In genomic region chr2:167656629-167657478, GRCm38 (mm10) we compare ENCODE assay signal across 8 mouse cellular contexts. TPM values are rescaled to one million over a fixed set of nuclear protein-coding genes. Genes with fewer than 3 reads are reported as not detected.
A peak's percentile ranks its signal among the peaks of the same experiment; 100 is the strongest.
DNase-seq lines count a peak whose midpoint lies in the region; ATAC-seq lines count a peak whose summit lies in the region.

No protein-coding gene starts in this region.

- DNase-seq in adrenal gland, adult 2 months: peak; percentile 49
- no peak for DNase-seq in adrenal gland, adult 18-20 months (ENCODE audit: low spot score in 2 of 2)
- DNase-seq in kidney, adult 18-20 months: peak; percentile 56
- DNase-seq in lung, postnatal 10 days: peak; percentile 68
- peak; percentile 78 to 88 for DNase-seq in thymus, adult 18-20 months
- no peak for DNase-seq in ovary, postnatal 14 days (ENCODE audit: low spot score)
- no peak for DNase-seq in cerebellum, postnatal 10 days

- peak; percentile 84 for ATAC-seq in CD4-positive, CD25-positive, alpha-beta regulatory T cell, adult 4 months

RNA-seq across cellular contexts. Expression of gene Gm20431, which starts 4.4 kb away (rescaled TPM):
- 10 to 100 TPM; 20.0 to 21.0 TPM for total RNA-seq in adrenal gland, adult 2 months (2021)
- polyA plus RNA-seq in adrenal gland, adult 2 months (2012; rRNA removed): 31.2 and 38.6 TPM in 2 replicates
- total RNA-seq in adrenal gland, adult 18-20 months (2021): 10 to 100 TPM; 11.6 to 15.2 TPM
- not detected for polyA plus RNA-seq in CD4-positive, CD25-positive, alpha-beta regulatory T cell, adult 4 months (2017; shearing (Covaris generic))

RNA-seq across cellular contexts. Expression of gene Ube2v1, which starts 25.0 kb away (rescaled TPM):
- total RNA-seq in adrenal gland, adult 2 months (2021): 100 to 1,000 TPM; 191 to 208 TPM
- 94.4 and 133 TPM in 2 replicates for polyA plus RNA-seq in adrenal gland, adult 2 months (2012; rRNA removed)
- total RNA-seq in adrenal gland, adult 18-20 months (2021): 100 to 1,000 TPM; 184 to 195 TPM
- 100 to 1,000 TPM; 373 to 544 TPM for polyA plus RNA-seq in CD4-positive, CD25-positive, alpha-beta regulatory T cell, adult 4 months (2017; shearing (Covaris generic))

RNA-seq across cellular contexts. Expression of gene Cebpb, which starts 31.9 kb away (rescaled TPM):
- 100 to 1,000 TPM; 366 to 466 TPM for total RNA-seq in adrenal gland, adult 2 months (2021)
- 3,420 and 4,353 TPM in 2 replicates for polyA plus RNA-seq in adrenal gland, adult 2 months (2012; rRNA removed)
- 100 to 1,000 TPM; 433 to 502 TPM for total RNA-seq in adrenal gland, adult 18-20 months (2021)
- polyA plus RNA-seq in CD4-positive, CD25-positive, alpha-beta regulatory T cell, adult 4 months (2017; shearing (Covaris generic)): 1 to 10 TPM in 1 of 2 experiments, under 1 TPM in 1; 0.70 to 2.7 TPM

RNA-seq across cellular contexts. Expression of gene Tmem189, which starts 32.8 kb away (rescaled TPM):
- 10 to 100 TPM; 29.9 to 30.1 TPM for total RNA-seq in adrenal gland, adult 2 months (2021)
- 72.0 and 77.3 TPM in 2 replicates for polyA plus RNA-seq in adrenal gland, adult 2 months (2012; rRNA removed)
- total RNA-seq in adrenal gland, adult 18-20 months (2021): 10 to 100 TPM; 21.4 to 26.6 TPM
- polyA plus RNA-seq in CD4-positive, CD25-positive, alpha-beta regulatory T cell, adult 4 months (2017; shearing (Covaris generic)): 10 to 100 TPM; 12.2 to 16.0 TPM

Comparison
In these comparisons a context has a peak if more than half of its experiments do, and no peak if none do; other contexts are left out.
1. DNase-seq: peak in adrenal gland, adult 2 months (single experiment), kidney, adult 18-20 months (single experiment), lung, postnatal 10 days (single experiment) and thymus, adult 18-20 months (2 of 2); none in adrenal gland, adult 18-20 months (0 of 2), ovary, postnatal 14 days (single experiment) and cerebellum, postnatal 10 days (0 of 2).